Mouse (Mus musculus) lung, adult 2 months (tissue): Measurements from ENCODE around the gene Scg5.

Source experiments
- CTCF ChIP-seq: fragments of 200-500 bp; IDR thresholded peaks from 2 replicates; pipeline ENCODE4 v1.5.1; 2011; ENCODE audit warnings: mild to moderate bottlenecking, low read length, control low read depth; ENCODE audit not compliant: insufficient read depth
- POLR2A ChIP-seq: fragments of 200-500 bp; IDR thresholded peaks from 2 replicates; pipeline ENCODE4 v1.6.1; 2011; ENCODE audit warnings: low read depth, mild to moderate bottlenecking, control low read depth, low read length, borderline replicate concordance; ENCODE audit errors: extremely low read depth

DNA sequence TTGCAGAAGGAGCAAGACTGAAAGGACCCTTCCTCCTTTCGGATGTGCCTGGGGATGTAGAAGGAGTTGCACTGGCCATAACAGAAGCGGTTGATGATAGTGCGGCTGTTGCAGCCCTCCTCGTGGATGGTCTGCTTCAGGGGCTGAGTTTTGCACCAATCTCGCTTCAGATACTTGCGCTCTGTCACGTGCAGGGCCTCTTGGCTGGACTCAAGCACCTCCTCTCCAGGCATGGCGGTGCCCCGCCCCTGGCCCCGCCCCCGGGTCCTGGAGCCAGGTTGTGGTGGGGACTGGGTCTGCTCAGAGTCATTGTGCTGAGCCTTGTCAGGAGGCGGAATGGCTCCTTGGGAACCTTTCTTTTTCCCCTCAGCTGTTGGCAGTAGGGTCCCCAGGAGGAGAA is 79.2 kb downstream of the Scg5 start:
- TF ChIP-seq CTCF (no peak), POLR2A (no peak)
